Mouse (Mus musculus) adipocyte (in vitro differentiated cells): Measurements from ENCODE around the gene Rab39b.

Experiments used
- DNase-seq: peaks from one replicate; pipeline ENCODE4 v3.0.0-alpha.2; 2016; ENCODE audit warnings: low spot score

Rab39b gene

DNA sequence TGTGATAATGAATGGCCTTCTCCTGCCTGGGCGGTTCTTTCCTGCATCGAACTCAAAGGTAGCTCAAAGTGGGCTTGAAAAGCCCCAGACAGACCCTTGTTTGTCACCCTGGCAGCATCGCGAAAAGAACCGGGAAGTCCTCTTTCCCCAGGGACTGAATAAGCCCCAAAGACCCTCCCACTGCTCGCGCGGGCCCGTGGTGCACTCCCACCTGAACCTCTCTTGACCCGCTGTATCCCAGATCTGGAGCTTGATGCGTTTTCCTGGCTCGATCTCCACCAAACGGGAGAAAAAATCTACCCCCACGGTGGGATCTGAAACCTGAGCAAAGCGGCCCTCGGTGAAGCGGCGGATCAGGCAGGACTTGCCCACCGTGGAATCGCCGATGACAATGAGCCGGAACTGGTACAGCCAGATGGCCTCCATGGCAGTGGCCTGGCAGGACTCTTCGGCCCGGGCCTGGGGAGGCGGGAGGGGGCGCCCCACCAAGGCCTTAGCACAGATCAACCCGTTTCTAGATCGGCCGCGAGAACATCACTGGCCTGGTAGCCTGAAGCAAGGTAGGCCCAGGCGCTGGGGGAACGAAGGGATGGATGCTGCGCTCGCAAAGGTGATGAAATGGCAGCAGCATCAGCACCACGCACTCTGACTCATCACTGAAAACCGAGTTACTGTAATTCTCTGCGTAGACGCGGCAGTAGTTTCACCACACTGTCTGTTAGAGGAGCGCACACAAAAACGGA is at the start of gene Rab39b:
Rab39b (minus strand) TSS at position 650 of the 743 bp plus-strand sequence.
- peak; percentile 30 for DNase-seq

GRCm38 (mm10) chrX:75578539-75578938 is 508 bp upstream of the Rab39b start:
- no peak for DNase-seq
